Mouse (Mus musculus): ENCODE results near the gene Tirap. TPM values are rescaled to one million over a fixed set of nuclear protein-coding genes. Genes with fewer than 3 reads are reported as not detected.
A peak's percentile ranks its signal among the peaks of the same experiment; 100 is the strongest.

Gene Tirap
- polyA plus RNA-seq, 1 experiment from 2014 or later = 14.0 TPM

- WGBS = under 1% methylated on average over 72 of the region's 72 CpGs
- peak; percentile 100 for ATAC-seq (ENCODE audit: borderline replicate concordance, extremely low read depth, low FRiP score, low TSS enrichment)
- Histone ChIP-seq H3K4me3 (peak within 1 kb of the TSS; percentile 76), H3K27ac (peak within 1 kb of the TSS; percentile 66), H3K36me3 (peaks cover 65% of the 10 kb centered on the region), H3K4me1 (peaks cover 16% of the 10 kb centered on the region), H3K9me3 (no peaks in the 10 kb centered on the region), H3K9ac (peak within 1 kb of the TSS; percentile 76), H3K4me2 (peak within 1 kb of the TSS; percentile 82), H3K27me3 (no peaks in the 10 kb centered on the region)
Measured at GRCm38 (mm10) chr9:35210542-35211474, 10.7 kb upstream of the Tirap start, which contains the start of gene Foxred1. Gene Foxred1, minus strand, starts transcription at chr9:35211055.

GRCm38 (mm10) chr9:35204421-35204820 lies 4.3 kb upstream of the Tirap start:
- WGBS = 91% methylated on average over 2 of the region's 2 CpGs
- Histone ChIP-seq H3K4me1 (peaks cover 7% of the 10 kb centered on the region; the same call in 1 of the 2 replicates), H3K9me3 (no peaks in the 10 kb centered on the region), H3K4me3 (no peak overlapping the region), H3K36me3 (peaks cover 44% of the 10 kb centered on the region), H3K27ac (no peak overlapping the region), H3K27me3 (no peaks in the 10 kb centered on the region), H3K4me2 (no peak overlapping the region), H3K9ac (no peak overlapping the region)
- ATAC-seq (ENCODE audit: borderline replicate concordance, extremely low read depth, low FRiP score, low TSS enrichment) = no peak

GRCm38 (mm10) chr9:35203536-35203935 lies 3.4 kb upstream of the Tirap start:
- H3K9ac ChIP-seq = no peak overlapping the region
- no peak overlapping the region for H3K27ac ChIP-seq
- no peak overlapping the region for H3K4me3 ChIP-seq
- 40% methylated on average over 3 of the region's 3 CpGs for WGBS
- no peaks in the 10 kb centered on the region for H3K9me3 ChIP-seq
- peaks cover 7% of the 10 kb centered on the region; the same call in 1 of the 2 replicates for H3K4me1 ChIP-seq
- no peak for ATAC-seq (ENCODE audit: borderline replicate concordance, extremely low read depth, low FRiP score, low TSS enrichment)
- peaks cover 40% of the 10 kb centered on the region for H3K36me3 ChIP-seq
- H3K27me3 ChIP-seq = no peaks in the 10 kb centered on the region
- no peak overlapping the region for H3K4me2 ChIP-seq

- H3K36me3 ChIP-seq = 0 out of 2 replicates have a peak, but pooled peaks cover 12% of the 10 kb centered on the region
- WGBS = 52% methylated on average over 9 of the region's 9 CpGs
- H3K4me3 ChIP-seq = peak overlapping the region; percentile 64
- H3K27ac ChIP-seq = no peak overlapping the region
- ATAC-seq (ENCODE audit: borderline replicate concordance, extremely low read depth, low FRiP score, low TSS enrichment) = no peak
- H3K9ac ChIP-seq = peak overlapping the region; percentile 65
- H3K4me2 ChIP-seq = peak overlapping the region; percentile 74
- H3K27me3 ChIP-seq = no peaks in the 10 kb centered on the region
- no peaks in the 10 kb centered on the region for H3K9me3 ChIP-seq
- peaks cover 7% of the 10 kb centered on the region; the same call in 1 of the 2 replicates for H3K4me1 ChIP-seq
Measured at GRCm38 (mm10) chr9:35200529-35201060, 504 bp upstream of the Tirap start.

- peak overlapping the region; percentile 64 for H3K4me3 ChIP-seq
- peaks cover 7% of the 10 kb centered on the region; the same call in 1 of the 2 replicates for H3K4me1 ChIP-seq
- WGBS = 21% methylated on average over 18 of the region's 18 CpGs
- peak; percentile 61 for ATAC-seq (ENCODE audit: borderline replicate concordance, extremely low read depth, low FRiP score, low TSS enrichment)
- no peaks in the 10 kb centered on the region for H3K27me3 ChIP-seq
- H3K36me3 ChIP-seq = 0 out of 2 replicates have a peak, but pooled peaks cover under 1% of the 10 kb centered on the region
- H3K4me2 ChIP-seq = peak overlapping the region; percentile 74
- H3K9me3 ChIP-seq = no peaks in the 10 kb centered on the region
- peak overlapping the region; percentile 65 for H3K9ac ChIP-seq
- H3K27ac ChIP-seq = peak overlapping the region; percentile 48; the same call in 1 of the 2 replicates
Measured at GRCm38 (mm10) chr9:35198945-35199771, 933 bp downstream of the Tirap start.

GRCm38 (mm10) chr9:35198351-35198750 lies 1.7 kb downstream of the Tirap start:
- 76% methylated on average over 10 of the region's 10 CpGs for WGBS
- Histone ChIP-seq H3K4me2 (no peak overlapping the region), H3K4me3 (no peak overlapping the region), H3K36me3 (no peaks in the 10 kb centered on the region), H3K27ac (no peak overlapping the region), H3K27me3 (no peaks in the 10 kb centered on the region), H3K4me1 (peaks cover 7% of the 10 kb centered on the region; the same call in 1 of the 2 replicates), H3K9me3 (no peaks in the 10 kb centered on the region), H3K9ac (no peak overlapping the region)
- ATAC-seq (ENCODE audit: borderline replicate concordance, extremely low read depth, low FRiP score, low TSS enrichment) = no peak

- Histone ChIP-seq H3K9ac (no peak overlapping the region), H3K36me3 (no peaks in the 10 kb centered on the region), H3K4me1 (peaks cover 7% of the 10 kb centered on the region; the same call in 1 of the 2 replicates), H3K4me3 (no peak overlapping the region), H3K27me3 (no peaks in the 10 kb centered on the region), H3K27ac (no peak overlapping the region), H3K9me3 (no peaks in the 10 kb centered on the region), H3K4me2 (no peak overlapping the region)
- ATAC-seq (ENCODE audit: borderline replicate concordance, extremely low read depth, low FRiP score, low TSS enrichment) = no peak
- 90% methylated on average over 3 of the region's 3 CpGs for WGBS
Measured at GRCm38 (mm10) chr9:35197625-35198024, 2.5 kb downstream of the Tirap start.

- WGBS = 90% methylated on average over 3 of the region's 3 CpGs
- no peak for ATAC-seq (ENCODE audit: borderline replicate concordance, extremely low read depth, low FRiP score, low TSS enrichment)
- no peak overlapping the region for H3K27ac ChIP-seq
Measured at GRCm38 (mm10) chr9:35194048-35194447, 6.0 kb downstream of the Tirap start.

GRCm38 (mm10) chr9:35192983-35193542 lies 7.0 kb downstream of the Tirap start:
- no peak overlapping the region for H3K4me2 ChIP-seq
- no peak overlapping the region for H3K9ac ChIP-seq
- 0 out of 2 replicates have a peak, but pooled peaks cover 2% of the 10 kb centered on the region for H3K4me1 ChIP-seq
- H3K4me3 ChIP-seq = no peak overlapping the region
- no peaks in the 10 kb centered on the region for H3K9me3 ChIP-seq
- no peak overlapping the region for H3K27ac ChIP-seq
- WGBS = 78% methylated on average over 11 of the region's 11 CpGs
- H3K36me3 ChIP-seq = peaks cover 4% of the 10 kb centered on the region; the same call in 1 of the 2 replicates
- H3K27me3 ChIP-seq = no peaks in the 10 kb centered on the region
- no peak for ATAC-seq (ENCODE audit: borderline replicate concordance, extremely low read depth, low FRiP score, low TSS enrichment)

More at GRCm38 (mm10) chr9:35194048-35194447, 6.0 kb downstream of the Tirap start:
- H3K4me1 ChIP-seq = 0 out of 2 replicates have a peak, but pooled peaks cover under 1% of the 10 kb centered on the region
- H3K36me3 ChIP-seq = peaks cover 4% of the 10 kb centered on the region; the same call in 1 of the 2 replicates
- no peak overlapping the region for H3K4me3 ChIP-seq
- H3K9ac ChIP-seq = no peak overlapping the region
- no peak overlapping the region for H3K4me2 ChIP-seq
- no peaks in the 10 kb centered on the region for H3K27me3 ChIP-seq
- H3K9me3 ChIP-seq = no peaks in the 10 kb centered on the region

GRCm38 (mm10) chr9:35188700-35189099 lies 11.4 kb downstream of the Tirap start:
- Histone ChIP-seq H3K4me3 (no peak overlapping the region), H3K4me2 (no peak overlapping the region), H3K36me3 (peaks cover 4% of the 10 kb centered on the region; the same call in 1 of the 2 replicates), H3K27ac (no peak overlapping the region), H3K9me3 (no peaks in the 10 kb centered on the region), H3K4me1 (0 out of 2 replicates have a peak, but pooled peaks cover 2% of the 10 kb centered on the region), H3K27me3 (no peaks in the 10 kb centered on the region), H3K9ac (no peak overlapping the region)
- WGBS = 76% methylated on average over 22 of the region's 22 CpGs
- ATAC-seq (ENCODE audit: borderline replicate concordance, extremely low read depth, low FRiP score, low TSS enrichment) = peak; percentile 65; the same call in 1 of the 2 replicates
